Mouse (Mus musculus): Measurements from ENCODE around the gene Ccdc61. TPM values are rescaled to one million over a fixed set of nuclear protein-coding genes. Genes with fewer than 3 reads are reported as not detected.

The Ccdc61 gene
- polyA plus RNA-seq, 1 experiment: 26.5 TPM

GRCm38 (mm10) chr7:18909797-18910196 lies 418 bp downstream of the Ccdc61 start:
- no peak for TF ChIP-seq POLR2A (IDR thresholded peaks at IDR 0.05; ENCODE audit: borderline replicate concordance, extremely low read depth, insufficient read depth, insufficient read length, poor library complexity, severe bottlenecking)
- no peak for TF ChIP-seq CTCF (IDR thresholded peaks at IDR 0.05; ENCODE audit: borderline replicate concordance, extremely low read depth, insufficient read depth, insufficient read length)
- DNase-seq (ENCODE audit: low read depth): no peak

- no peak for TF ChIP-seq CTCF (IDR thresholded peaks at IDR 0.05; ENCODE audit: borderline replicate concordance, extremely low read depth, insufficient read depth, insufficient read length)
- no peak for DNase-seq (ENCODE audit: low read depth)
These were observed 5.2 kb downstream of the Ccdc61 start for GRCm38 (mm10) chr7:18904971-18905370.

DNA sequence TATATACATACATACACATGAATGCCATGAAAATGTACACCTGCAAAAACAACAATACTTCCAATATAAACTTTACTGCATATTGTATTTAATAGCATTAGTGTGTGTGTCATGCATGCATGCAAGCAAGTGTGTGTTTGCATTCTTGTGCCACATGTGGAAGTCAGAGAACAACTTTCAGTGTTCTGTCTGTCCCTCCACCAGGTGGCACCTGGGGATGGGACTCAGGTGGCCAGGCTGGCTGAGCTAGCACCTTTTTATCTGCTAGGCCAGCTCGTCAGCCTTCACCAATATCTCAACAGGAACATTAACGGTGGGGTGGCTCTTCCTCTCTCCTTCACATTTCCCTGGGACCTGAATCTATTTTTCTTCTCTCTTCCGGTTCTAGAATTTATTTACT lies 7.7 kb downstream of the Ccdc61 start:
- TF ChIP-seq POLR2A (IDR thresholded peaks at IDR 0.05; ENCODE audit: borderline replicate concordance, extremely low read depth, insufficient read depth, insufficient read length, poor library complexity, severe bottlenecking): no peak
- TF ChIP-seq CTCF (IDR thresholded peaks at IDR 0.05; ENCODE audit: borderline replicate concordance, extremely low read depth, insufficient read depth, insufficient read length): peak; percentile 14; the same call in 1 of the 2 replicates
- DNase-seq (ENCODE audit: low read depth): peak; percentile 20

GRCm38 (mm10) chr7:18900513-18900912 lies 9.7 kb downstream of the Ccdc61 start:
- DNase-seq (ENCODE audit: low read depth): no peak
- TF ChIP-seq POLR2A (IDR thresholded peaks at IDR 0.05; ENCODE audit: borderline replicate concordance, extremely low read depth, insufficient read depth, insufficient read length, poor library complexity, severe bottlenecking) (no peak), CTCF (IDR thresholded peaks at IDR 0.05; ENCODE audit: borderline replicate concordance, extremely low read depth, insufficient read depth, insufficient read length) (no peak)

GRCm38 (mm10) chr7:18896536-18896935 lies 13.7 kb downstream of the Ccdc61 start:
- TF ChIP-seq CTCF (IDR thresholded peaks at IDR 0.05; ENCODE audit: borderline replicate concordance, extremely low read depth, insufficient read depth, insufficient read length): peak; percentile 66
- no peak for TF ChIP-seq POLR2A (IDR thresholded peaks at IDR 0.05; ENCODE audit: borderline replicate concordance, extremely low read depth, insufficient read depth, insufficient read length, poor library complexity, severe bottlenecking)
- DNase-seq (ENCODE audit: low read depth): peak; percentile 57

GRCm38 (mm10) chr7:18893651-18894430 lies 16.4 kb downstream of the Ccdc61 start:
- no peak for TF ChIP-seq CTCF (IDR thresholded peaks at IDR 0.05; ENCODE audit: borderline replicate concordance, extremely low read depth, insufficient read depth, insufficient read length)
- no peak for TF ChIP-seq POLR2A (IDR thresholded peaks at IDR 0.05; ENCODE audit: borderline replicate concordance, extremely low read depth, insufficient read depth, insufficient read length, poor library complexity, severe bottlenecking)

DNA sequence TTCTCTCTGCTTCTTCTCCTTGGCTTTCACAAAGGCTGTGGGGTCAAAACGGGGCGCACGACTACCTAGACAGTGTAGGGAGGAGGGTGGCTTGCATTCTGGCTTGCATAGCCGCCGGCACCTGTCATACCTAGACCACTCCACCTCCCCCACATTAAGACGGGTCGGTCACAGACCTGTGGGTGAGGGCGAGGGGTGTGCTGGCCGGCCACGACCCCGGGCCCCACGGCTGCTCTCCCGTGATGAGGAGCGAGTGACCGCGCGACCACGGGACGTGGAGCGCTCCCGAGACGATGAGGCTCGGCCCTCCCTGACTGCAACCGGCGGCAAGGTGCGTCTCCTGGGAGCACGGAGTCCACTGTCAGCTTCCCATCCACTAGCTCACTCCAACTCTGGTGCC lies 17.2 kb downstream of the Ccdc61 start:
- DNase-seq (ENCODE audit: low read depth): no peak

More at GRCm38 (mm10) chr7:18893651-18894430, 16.4 kb downstream of the Ccdc61 start:
- peak; percentile 69 for DNase-seq (ENCODE audit: low read depth)

DNA sequence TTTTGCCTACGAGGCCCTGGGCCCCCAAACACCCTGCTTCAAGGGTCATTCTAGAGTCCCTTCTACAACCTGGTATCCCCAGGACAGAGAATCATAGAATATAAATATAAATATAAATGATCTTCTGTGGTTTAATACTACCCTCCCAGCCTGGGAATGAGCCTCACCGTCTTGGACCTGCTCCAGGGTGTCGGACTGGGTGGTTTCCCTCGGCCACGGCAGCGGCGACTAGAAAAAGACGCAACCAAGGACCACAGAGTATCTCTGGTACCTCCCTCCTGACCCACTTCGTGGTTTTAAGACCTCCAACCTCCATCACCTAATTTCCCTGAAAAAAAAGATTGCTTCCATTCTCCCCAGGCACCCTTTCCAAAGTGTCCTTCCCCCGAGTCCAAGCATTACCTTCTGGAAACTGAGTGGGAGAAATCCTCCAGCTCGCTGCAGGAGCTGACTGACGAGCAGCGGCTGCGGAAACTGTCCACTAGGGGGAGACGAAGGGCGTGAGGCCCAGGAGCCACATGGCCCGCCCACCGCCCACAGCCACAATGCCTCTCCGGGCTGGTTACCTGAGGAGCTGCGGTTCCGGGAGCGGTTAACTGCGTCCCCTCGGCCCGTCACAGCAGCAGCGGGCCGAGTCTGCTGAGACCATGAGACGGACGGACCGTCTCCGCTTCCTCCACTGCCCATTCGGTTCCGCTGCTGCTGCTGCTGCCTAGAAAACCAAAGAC lies 18.2 kb downstream of the Ccdc61 start:
- peak; percentile 51; the same call in 1 of the 2 replicates for TF ChIP-seq POLR2A (IDR thresholded peaks at IDR 0.05; ENCODE audit: borderline replicate concordance, extremely low read depth, insufficient read depth, insufficient read length, poor library complexity, severe bottlenecking)
- peak; percentile 95 for TF ChIP-seq CTCF (IDR thresholded peaks at IDR 0.05; ENCODE audit: borderline replicate concordance, extremely low read depth, insufficient read depth, insufficient read length)
- DNase-seq (ENCODE audit: low read depth): peak; percentile 92

More for the DNA sequence above, 17.2 kb downstream of the Ccdc61 start:
- TF ChIP-seq CTCF (IDR thresholded peaks at IDR 0.05; ENCODE audit: borderline replicate concordance, extremely low read depth, insufficient read depth, insufficient read length) (no peak), POLR2A (IDR thresholded peaks at IDR 0.05; ENCODE audit: borderline replicate concordance, extremely low read depth, insufficient read depth, insufficient read length, poor library complexity, severe bottlenecking) (no peak)

GRCm38 (mm10) chr7:18890848-18891247 lies 19.4 kb downstream of the Ccdc61 start:
- TF ChIP-seq CTCF (IDR thresholded peaks at IDR 0.05; ENCODE audit: borderline replicate concordance, extremely low read depth, insufficient read depth, insufficient read length): no peak
- no peak for TF ChIP-seq POLR2A (IDR thresholded peaks at IDR 0.05; ENCODE audit: borderline replicate concordance, extremely low read depth, insufficient read depth, insufficient read length, poor library complexity, severe bottlenecking)
- no peak for DNase-seq (ENCODE audit: low read depth)

DNA sequence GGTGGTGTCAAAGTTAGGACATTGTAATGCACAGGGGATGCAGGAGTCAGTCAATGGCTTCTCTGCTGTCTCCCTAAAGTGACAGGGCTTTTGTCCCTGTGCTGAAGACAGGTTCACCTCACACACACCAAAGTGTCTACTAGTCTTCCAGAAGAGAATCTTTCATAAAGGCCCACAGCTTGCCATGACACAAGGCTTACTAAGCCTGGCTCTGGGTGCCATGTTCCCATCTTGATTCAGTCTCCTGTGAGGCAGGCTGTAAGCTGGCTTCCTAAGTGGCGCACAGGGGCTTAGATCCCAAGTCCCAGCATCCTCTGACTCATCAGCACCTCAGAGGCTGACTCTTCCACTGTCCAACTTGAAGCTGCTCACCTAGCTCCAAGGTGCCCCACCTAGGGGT lies 23.3 kb downstream of the Ccdc61 start:
- no peak for DNase-seq (ENCODE audit: low read depth)
- no peak for TF ChIP-seq POLR2A (IDR thresholded peaks at IDR 0.05; ENCODE audit: borderline replicate concordance, extremely low read depth, insufficient read depth, insufficient read length, poor library complexity, severe bottlenecking)
- TF ChIP-seq CTCF (IDR thresholded peaks at IDR 0.05; ENCODE audit: borderline replicate concordance, extremely low read depth, insufficient read depth, insufficient read length): no peak

- TF ChIP-seq POLR2A (IDR thresholded peaks at IDR 0.05; ENCODE audit: borderline replicate concordance, extremely low read depth, insufficient read depth, insufficient read length, poor library complexity, severe bottlenecking) (no peak), CTCF (IDR thresholded peaks at IDR 0.05; ENCODE audit: borderline replicate concordance, extremely low read depth, insufficient read depth, insufficient read length) (no peak)
These were observed 25.3 kb downstream of the Ccdc61 start for GRCm38 (mm10) chr7:18884745-18885422.

More at GRCm38 (mm10) chr7:18884745-18885422, 25.3 kb downstream of the Ccdc61 start:
- no peak for DNase-seq (ENCODE audit: low read depth)

All from brain, embryonic 14.5 days (tissue).